Mouse (Mus musculus): ENCODE measurements around the gene Siah1a.

GRCm38 (mm10) chr8:86758651-86759050 lies 12.9 kb upstream of the Siah1a start:
- TF ChIP-seq EP300 (IDR thresholded peaks at IDR 0.05; ENCODE audit: low read length) (no peak), USF1 (IDR thresholded peaks at IDR 0.05; ENCODE audit: low read depth, low read length) (no peak), HCFC1 (IDR thresholded peaks at IDR 0.05; ENCODE audit: low read depth, low read length) (no peak), MEF2A (IDR thresholded peaks at IDR 0.05; ENCODE audit: borderline replicate concordance, low read depth, low read length) (no peak), POLR2A (IDR thresholded peaks at IDR 0.05; ENCODE audit: low read depth, low read length) (no peak)

Data from CH12.LX (cell line).